Mouse (Mus musculus) gastrocnemius, postnatal 36 days (tissue): ENCODE data around the gene Hist1h1c. TPM values are rescaled to one million over a fixed set of nuclear protein-coding genes. Genes with fewer than 3 reads are reported as not detected.
"Not testable (repeated sequence)": the region's sequence is repeated elsewhere in the genome, so short reads cannot be mapped to it uniquely, and the experiment has no call there.

Source experiments
- DNase-seq, 2 experiments: peaks; one replicate each; pipeline ENCODE4 v3.0.0; 2022
- intact Hi-C: fragments of 180-260 bp; cut with DNase I; formaldehyde crosslinking; loops from one replicate; pipeline ENCODE4 v1.15.1; 2025
- long read RNA-seq, 2 experiments: library from polyadenylated mRNA; stranded (forward); transcript quantifications; one replicate each; pipeline ENCODE4 v2.0.0; 2021
- total RNA-seq, 2 experiments: library from RNA; stranded (reverse); gene quantifications; 2 replicates each; pipeline ENCODE4 v1.2.3; 2021

Hist1h1c gene
- total RNA-seq: 100 to 1,000 TPM; 188 to 225 TPM
- long read RNA-seq, experiment 1, transcript Hist1h1c-201 (1 exons, 1,560 nt): major isoform, 64 of 64 reads
- long read RNA-seq, experiment 1, partial matches to known transcripts: 0 of 64 reads
- long read RNA-seq, experiment 1, other reads (novel, unspliced or antisense): 0 of 64 reads
- long read RNA-seq, experiment 2, transcript Hist1h1c-201 (1 exons, 1,560 nt): major isoform, 94 of 94 reads
- long read RNA-seq, experiment 2, partial matches to known transcripts: 0 of 94 reads
- long read RNA-seq, experiment 2, other reads (novel, unspliced or antisense): 0 of 94 reads

DNA sequence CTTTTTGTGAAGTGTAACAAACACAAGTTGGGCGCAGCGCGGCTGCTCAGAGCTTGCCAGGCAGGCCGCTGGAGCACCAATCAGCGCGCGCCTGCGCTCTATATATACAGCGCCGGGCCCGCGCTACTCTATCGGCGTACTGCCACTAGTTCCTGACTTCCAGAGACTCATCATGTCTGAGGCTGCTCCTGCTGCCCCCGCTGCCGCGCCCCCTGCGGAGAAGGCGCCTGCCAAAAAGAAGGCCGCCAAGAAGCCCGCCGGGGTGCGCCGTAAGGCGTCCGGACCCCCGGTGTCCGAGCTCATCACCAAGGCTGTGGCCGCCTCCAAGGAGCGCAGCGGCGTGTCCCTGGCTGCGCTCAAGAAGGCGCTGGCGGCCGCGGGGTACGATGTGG is at the start of gene Hist1h1c:
Gene Hist1h1c (plus strand): TSS at position 132 of the 392 bp plus-strand sequence.
- intact Hi-C loops: loop anchor here (10.0 kb wide), 1 partner anchor 114 kb away; the partner anchor contains the start of genes Hist1h1e and Hist1h2be
- DNase-seq: peak; percentile 82 to 86

GRCm38 (mm10) chr13:23688956-23689355 is 49.7 kb upstream of the Hist1h1c start:
- no peak for DNase-seq
- intact Hi-C loops: loop anchor here (10.0 kb wide), 2 partner anchors 264 to 1954 kb away; partner anchors contain the start of genes Abt1 and Hist1h4j

DNA sequence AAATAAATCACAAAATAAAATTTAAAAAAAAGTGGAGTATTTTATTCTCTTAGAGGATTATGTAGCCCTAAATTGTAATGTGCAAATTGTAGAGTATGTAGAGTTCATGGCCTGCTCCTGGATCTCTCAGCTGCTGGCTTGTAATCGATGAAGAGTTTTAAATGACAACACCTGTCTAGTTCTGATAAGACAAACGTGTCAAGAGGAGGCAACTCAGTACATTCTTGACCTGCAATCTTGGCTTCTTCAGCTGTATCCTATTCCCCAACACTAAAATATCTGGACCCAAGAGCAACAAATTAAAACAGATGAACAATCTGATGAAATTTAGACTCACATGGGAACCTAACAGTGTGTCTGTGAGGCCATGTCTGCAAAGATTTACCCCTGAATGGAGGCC is 49.1 kb upstream of the Hist1h1c start:
- DNase-seq: no peak
- intact Hi-C loops: loop anchor here (10.0 kb wide), 2 partner anchors 265 to 1955 kb away; partner anchors contain the start of genes Abt1 and Hist1h4j

DNA sequence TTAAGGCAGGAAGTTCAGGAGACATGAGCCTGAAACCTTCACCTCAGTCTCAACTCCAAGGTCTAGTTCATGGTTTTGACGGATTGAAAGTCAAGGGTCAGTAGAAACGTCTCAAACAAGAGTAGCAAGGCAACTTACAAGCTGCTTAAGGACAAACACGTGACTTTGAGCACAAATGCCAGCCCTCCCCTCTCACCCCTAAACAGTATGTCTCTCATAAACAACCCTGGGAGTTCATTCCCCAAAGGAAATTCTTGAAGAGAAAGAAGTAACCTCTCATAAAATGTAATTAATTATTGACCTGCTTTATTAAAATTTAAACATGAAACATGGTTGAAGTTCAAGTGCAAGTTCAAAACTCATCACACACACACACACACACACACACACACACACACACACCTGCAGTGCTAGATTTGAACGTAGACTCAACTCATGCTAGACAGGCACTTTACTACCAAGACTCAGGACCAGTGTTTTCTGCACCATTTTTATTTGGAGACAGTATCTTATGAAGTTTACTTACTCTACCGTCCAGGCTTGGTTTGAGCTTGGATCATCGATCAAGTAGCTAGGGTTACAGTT is 44.7 kb upstream of the Hist1h1c start:
- no peak for DNase-seq
- intact Hi-C loops: no loop called here

DNA sequence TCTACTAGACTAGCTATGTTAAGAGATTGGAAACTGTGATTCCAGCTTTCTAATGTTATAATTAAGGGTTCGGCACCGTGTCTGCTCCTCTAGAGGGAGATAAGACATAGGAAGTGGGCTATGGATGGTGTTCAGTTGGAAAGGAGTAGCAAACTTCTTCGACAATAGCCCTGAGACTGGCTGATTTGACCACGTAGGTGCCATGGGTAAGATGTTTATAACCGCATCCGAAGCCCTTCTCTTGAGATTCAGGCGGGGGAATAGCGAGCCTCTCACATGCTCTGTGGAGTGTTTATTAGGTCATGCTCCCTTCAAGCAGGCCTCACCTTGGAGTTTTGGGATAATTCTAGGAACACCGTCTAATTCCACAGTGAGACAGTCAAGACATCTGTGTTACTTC is 43.7 kb upstream of the Hist1h1c start:
- DNase-seq: no peak
- intact Hi-C loops: loop anchor here (5.0 kb wide), 1 partner anchor 73 kb away; the partner anchor contains the start of genes Hist1h1e and Hist1h2be

DNA sequence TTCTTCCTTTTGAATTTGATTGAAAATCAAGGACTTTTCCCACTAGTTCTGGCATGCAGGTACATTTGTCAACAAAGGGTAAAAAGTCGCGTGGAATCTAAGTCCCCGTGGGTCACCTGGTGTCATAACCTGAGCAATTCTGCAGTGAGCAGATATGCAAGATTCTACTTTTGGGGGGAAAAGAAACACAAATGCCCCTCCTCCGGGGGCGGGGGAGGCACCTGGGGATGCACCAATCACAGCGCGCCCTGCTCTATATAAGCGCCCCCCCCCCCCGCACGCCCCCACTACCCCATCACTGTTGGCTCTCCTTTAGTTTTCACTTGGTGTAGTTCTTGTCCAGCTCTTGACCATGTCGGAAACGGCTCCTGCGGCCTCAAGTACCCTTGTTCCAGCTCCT is 43.1 kb upstream of the Hist1h1c start, which contains the start of gene Hist1h1t:
Gene Hist1h1t (plus strand): TSS at position 301 of the 400 bp plus-strand sequence.
- intact Hi-C loops: loop anchor here (5.0 kb wide), 1 partner anchor 73 kb away; the partner anchor contains the start of genes Hist1h1e and Hist1h2be
- DNase-seq: no peak

DNA sequence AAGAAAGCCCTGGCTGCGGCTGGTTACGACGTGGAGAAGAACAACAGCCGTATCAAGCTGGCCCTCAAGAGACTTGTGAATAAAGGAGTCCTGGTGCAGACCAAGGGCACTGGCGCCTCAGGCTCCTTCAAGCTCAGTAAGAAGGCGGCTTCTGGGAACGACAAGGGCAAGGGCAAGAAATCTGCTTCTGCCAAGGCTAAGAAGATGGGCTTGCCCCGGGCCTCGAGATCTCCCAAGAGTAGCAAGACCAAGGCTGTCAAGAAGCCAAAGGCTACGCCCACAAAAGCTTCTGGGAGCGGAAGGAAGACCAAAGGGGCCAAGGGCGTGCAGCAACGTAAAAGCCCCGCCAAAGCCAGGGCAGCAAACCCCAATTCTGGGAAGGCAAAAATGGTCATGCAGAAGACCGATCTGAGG is 42.5 kb upstream of the Hist1h1c start:
- intact Hi-C loops: loop anchor here (5.0 kb wide), 1 partner anchor 74 kb away; the partner anchor contains the start of genes Hist1h1e and Hist1h2be
- DNase-seq: no peak

DNA sequence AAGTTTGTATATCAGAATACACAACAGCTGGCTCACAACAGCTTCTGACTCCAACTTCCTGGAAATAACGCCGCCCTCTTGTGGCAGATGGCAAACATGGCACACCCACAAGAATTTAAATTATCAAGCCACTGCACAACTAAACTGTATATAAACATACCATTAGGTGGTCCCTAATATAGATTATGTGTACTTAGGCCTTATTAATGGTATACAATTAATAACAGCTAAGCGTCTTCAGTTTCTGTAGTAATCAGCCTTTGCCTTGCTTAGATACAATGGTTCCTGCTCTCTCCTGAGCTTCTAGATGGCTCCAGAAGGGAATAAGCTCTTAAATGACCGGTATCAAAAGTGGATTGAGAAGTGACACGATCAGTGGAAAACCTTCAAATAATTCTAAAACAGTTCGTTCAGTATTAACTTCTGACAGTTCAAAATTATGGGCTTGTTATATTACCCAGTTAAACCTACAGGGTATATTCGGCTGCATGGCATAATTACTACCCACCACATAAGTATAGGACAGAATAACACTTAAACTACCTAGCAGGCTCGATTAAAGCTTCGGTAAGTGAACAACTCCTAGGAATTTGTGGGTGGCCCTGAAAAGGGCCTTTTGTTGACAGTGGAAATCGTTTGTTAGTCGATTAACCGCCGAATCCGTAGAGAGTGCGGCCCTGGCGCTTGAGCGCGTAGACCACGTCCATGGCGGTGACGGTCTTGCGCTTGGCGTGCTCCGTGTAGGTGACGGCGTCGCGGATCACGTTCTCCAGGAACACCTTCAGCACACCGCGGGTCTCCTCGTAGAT is 40.9 kb upstream of the Hist1h1c start:
- intact Hi-C loops: loop anchor here (5.0 kb wide), 1 partner anchor 75 kb away; the partner anchor contains the start of genes Hist1h1e and Hist1h2be
- no peak for DNase-seq

GRCm38 (mm10) chr13:23698300-23698693 is 40.3 kb upstream of the Hist1h1c start, which contains the start of gene Hist1h4c:
Gene Hist1h4c (minus strand): TSS chr13:23698454.
- intact Hi-C loops: loop anchor here (5.0 kb wide), 1 partner anchor 76 kb away; the partner anchor contains the start of genes Hist1h1e and Hist1h2be
- peak; percentile 96 to 98 for DNase-seq

DNA sequence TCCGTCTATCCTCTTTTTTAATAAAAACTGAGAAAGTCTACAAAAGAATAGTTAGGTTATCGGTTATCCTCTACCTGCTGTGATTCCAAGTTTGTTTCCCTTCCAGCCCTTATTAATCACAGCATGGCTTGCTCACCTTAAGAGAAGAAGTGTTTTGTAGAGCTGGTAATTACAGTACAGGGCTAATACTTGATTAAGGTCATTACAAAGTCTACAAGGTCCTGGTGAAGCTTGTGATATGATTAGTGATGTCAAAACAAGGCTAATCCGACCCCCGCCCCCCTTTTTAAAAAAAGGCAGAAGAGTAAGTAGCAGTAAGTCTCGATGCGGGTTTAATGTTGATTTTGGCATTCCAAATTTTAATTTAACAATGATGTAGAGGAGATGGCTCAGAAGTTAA is 39.6 kb upstream of the Hist1h1c start:
- DNase-seq: no peak
- intact Hi-C loops: loop anchor here (5.0 kb wide), 1 partner anchor 77 kb away; the partner anchor contains the start of genes Hist1h1e and Hist1h2be

- intact Hi-C loops: loop anchor here (5.0 kb wide), 1 partner anchor 77 kb away; the partner anchor contains the start of genes Hist1h1e and Hist1h2be
Measured at GRCm38 (mm10) chr13:23699767-23700166, 38.8 kb upstream of the Hist1h1c start.

DNA sequence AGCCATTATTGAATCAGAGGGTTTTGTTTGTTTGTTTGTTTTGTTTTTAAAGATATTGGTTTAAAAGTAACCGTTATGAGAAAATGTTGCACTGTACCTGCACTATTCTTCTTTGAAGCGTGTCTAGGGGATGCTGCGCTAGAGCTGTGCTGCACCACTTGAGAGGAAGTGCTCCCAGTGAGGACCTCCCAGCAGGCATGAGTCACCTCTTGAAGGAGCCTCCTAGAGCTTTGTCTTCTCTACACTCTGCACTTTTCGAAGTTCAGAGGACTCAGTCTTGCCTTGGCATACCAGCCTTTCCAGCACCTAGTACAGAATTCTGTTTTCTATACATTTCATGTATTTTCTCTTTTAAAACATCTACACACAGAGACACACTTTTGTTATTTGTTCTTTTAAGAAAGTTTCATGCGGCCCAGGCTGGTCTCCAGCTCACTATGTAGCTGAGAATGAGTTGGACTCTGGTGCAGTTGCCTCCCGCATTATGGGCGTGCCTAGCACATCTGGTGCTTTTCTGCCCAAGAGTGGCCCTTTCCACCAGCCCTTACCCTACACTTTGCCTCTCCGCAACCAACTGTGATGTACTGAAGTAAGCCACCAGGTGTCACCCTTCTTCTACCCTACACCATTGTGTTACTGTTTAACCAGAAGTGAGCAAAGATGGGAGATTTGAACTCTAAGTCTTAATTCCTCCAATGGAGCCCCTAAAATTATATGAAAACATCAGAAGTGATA is 37.7 kb upstream of the Hist1h1c start:
- intact Hi-C loops: loop anchor here (1.0 kb wide), 1 partner anchor 31 kb away; no protein-coding TSS in a partner anchor
- peak; percentile 24 to 51 for DNase-seq

More at GRCm38 (mm10) chr13:23699767-23700166, 38.8 kb upstream of the Hist1h1c start:
- no peak for DNase-seq

DNA sequence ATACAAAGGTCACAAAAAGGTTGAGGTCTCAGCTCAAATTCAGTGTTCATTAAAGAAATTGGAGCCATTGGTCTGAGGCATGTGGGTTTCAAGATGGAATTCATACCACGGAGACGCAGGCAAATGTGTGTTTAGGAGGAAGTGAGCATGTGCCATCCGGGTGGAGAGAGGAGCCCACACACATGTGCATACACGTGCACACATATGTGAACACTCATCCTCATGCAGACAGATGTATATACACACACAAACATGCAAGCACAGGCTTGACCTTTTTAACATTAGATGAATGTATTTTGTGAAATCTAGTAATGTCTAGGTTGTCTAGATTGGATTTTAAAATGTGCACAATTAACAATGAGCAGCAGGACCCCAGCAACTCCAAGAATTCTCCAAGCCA is 36.4 kb upstream of the Hist1h1c start:
- DNase-seq: no peak
- intact Hi-C loops: no loop called here

- DNase-seq, intact Hi-C loops: not testable (repeated sequence)
Measured at GRCm38 (mm10) chr13:23702801-23703200, 35.8 kb upstream of the Hist1h1c start.

DNA sequence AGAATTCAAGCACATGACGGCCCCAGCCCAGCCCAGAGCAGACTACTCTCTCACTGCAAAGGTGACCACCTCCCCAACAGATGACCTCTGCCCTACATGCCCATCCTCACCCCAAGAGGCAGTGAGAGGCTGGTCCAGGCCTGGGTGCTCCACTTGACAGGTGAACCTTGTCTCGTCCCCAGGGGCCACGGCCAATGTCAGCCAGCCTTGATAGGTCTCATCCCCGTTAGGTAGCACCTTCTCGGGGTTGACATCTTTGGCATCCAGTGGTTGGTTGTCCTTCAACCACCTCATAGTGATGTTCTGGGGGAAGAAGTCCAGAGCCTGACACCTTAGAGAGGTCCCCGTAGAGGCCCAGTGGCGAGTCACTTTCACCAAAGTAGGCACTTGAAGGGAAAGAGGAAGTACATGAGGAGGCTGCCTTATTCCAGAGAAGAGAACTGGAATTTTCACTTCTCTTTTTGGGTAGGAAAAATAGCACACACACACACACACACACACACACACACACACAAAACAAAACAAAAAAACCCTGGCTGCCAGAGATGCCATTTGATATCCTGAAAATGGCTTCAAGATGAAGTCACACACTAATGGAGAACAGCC is 32.8 kb upstream of the Hist1h1c start:
- DNase-seq: no peak
- intact Hi-C loops: no loop called here

DNA sequence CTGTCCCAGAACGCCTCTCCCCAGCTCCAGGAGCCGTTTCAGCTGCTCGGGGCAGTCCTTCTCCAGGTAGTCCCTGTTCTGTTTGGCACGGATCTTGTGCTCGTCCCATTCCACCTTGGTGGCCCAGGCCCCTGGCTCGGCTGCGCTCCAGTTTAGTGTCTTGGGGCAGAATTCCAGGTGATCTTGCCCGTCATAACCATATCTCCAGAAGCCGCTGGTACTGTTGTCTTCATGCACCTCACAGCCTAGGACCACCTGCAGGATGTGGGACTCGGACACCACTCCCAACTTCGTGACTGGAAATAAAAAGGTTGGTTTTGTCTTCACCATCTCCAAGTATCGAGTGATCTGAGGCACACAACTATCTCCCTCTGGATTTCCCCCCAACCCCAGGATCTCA is 31.8 kb upstream of the Hist1h1c start:
- no peak for DNase-seq
- intact Hi-C loops: no loop called here

DNA sequence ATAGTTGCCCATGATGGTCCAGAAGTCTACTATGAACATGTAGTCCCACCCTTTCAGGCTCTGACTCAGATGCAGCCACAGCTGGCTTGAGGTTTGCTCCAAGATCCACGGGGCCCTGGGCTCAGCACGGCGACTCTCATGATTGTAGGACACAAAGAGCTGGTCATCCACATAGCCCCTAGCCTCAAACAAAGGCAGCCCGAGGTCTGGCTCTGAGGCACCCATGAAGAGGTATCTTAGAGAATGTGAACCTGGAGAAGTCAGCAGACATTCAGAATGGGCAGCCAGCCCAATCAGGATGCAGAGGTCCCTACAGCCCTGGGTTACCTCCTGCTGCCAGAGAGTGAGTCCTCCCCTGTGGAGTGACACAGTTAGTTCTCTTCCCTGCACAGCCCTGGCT is 30.6 kb upstream of the Hist1h1c start:
- intact Hi-C loops: no loop called here
- DNase-seq: no peak

GRCm38 (mm10) chr13:23708654-23709053 is 30.0 kb upstream of the Hist1h1c start:
- intact Hi-C loops: no loop called here

More at GRCm38 (mm10) chr13:23708654-23709053, 30.0 kb upstream of the Hist1h1c start:
- no peak for DNase-seq
